Mouse (Mus musculus): ENCODE data around the gene Ccnb2. TPM values are rescaled to one million over a fixed set of nuclear protein-coding genes. Genes with fewer than 3 reads are reported as not detected.

The Ccnb2 gene
- polyA plus RNA-seq, 1 experiment = 62.5 TPM

DNA sequence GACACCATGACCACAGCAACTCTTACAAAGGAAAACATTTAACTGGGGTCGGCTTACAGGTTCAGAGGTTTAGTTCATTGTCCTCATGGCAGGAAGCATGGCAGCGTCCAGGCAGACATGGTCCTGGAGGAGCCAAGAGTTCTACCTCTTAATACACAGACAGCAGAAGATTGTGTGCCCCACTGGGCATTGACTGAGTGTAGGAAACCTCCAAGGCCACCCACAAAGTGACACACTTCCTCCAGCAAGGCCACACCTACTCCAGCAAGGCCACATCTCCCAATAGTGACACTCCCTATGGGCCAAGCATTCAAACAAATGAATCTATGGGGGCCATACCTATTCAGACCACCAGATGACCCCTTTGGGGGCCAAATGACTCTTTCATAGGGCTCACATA, 25.3 kb downstream of the Ccnb2 start:
- Histone ChIP-seq H3K4me1 (replicated peaks; ENCODE audit: control insufficient read depth, insufficient read depth, low read length) (no peaks in the 10 kb centered on the region; the same call in 1 of the 2 replicates), H3K27me3 (ENCODE audit: control insufficient read depth, insufficient read depth, low read length) (no peaks in the 10 kb centered on the region), H3K36me3 (ENCODE audit: control insufficient read depth, insufficient read depth, low read length) (no peaks in the 10 kb centered on the region), H3K4me3 (ENCODE audit: control insufficient read depth, insufficient read depth, low read length) (no peak overlapping the region), H3K27ac (ENCODE audit: control insufficient read depth, insufficient read depth, low read length) (no peak overlapping the region)
- 96% methylated on average over 2 of the region's 2 CpGs for WGBS
- no peak for TF ChIP-seq POLR2A (IDR thresholded peaks at IDR 0.05; ENCODE audit: control insufficient read depth, extremely low read depth, insufficient read depth, low read length, poor library complexity)
- no peak for TF ChIP-seq CTCF (IDR thresholded peaks at IDR 0.05; ENCODE audit: borderline replicate concordance, control insufficient read depth, extremely low read depth, insufficient read depth, low read length, poor library complexity)
- DNase-seq = no peak

DNA sequence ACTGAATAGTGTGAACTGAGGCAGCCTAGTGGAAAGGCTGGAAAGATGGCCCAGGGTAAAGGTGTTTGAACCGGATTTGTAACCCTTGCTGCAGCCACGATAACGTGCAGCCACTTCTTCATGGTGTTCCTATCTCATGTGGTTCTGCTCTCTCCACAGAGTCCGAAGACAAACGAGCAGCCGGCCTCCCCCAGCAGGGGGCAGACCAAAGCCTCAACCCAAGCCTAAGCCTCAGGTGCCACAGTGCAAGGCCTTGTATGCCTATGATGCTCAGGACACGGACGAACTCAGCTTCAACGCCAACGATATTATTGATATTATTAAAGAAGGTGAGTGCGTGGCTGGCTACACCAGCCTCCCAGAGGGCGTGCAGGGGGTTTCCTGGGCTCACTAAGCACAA, 25.7 kb downstream of the Ccnb2 start:
- TF ChIP-seq CTCF (IDR thresholded peaks at IDR 0.05; ENCODE audit: borderline replicate concordance, control insufficient read depth, extremely low read depth, insufficient read depth, low read length, poor library complexity) (peak; percentile 39; the same call in 1 of the 2 replicates), POLR2A (IDR thresholded peaks at IDR 0.05; ENCODE audit: control insufficient read depth, extremely low read depth, insufficient read depth, low read length, poor library complexity) (no peak)
- peak; percentile 41 for DNase-seq
- H3K36me3 ChIP-seq (ENCODE audit: control insufficient read depth, insufficient read depth, low read length) = no peaks in the 10 kb centered on the region
- no peak overlapping the region for H3K27ac ChIP-seq (ENCODE audit: control insufficient read depth, insufficient read depth, low read length)
- 76% methylated on average over 12 of the region's 12 CpGs for WGBS
- no peaks in the 10 kb centered on the region; the same call in 1 of the 2 replicates for H3K4me1 ChIP-seq (replicated peaks; ENCODE audit: control insufficient read depth, insufficient read depth, low read length)
- no peak overlapping the region for H3K4me3 ChIP-seq (ENCODE audit: control insufficient read depth, insufficient read depth, low read length)
- H3K27me3 ChIP-seq (ENCODE audit: control insufficient read depth, insufficient read depth, low read length) = no peaks in the 10 kb centered on the region

GRCm38 (mm10) chr9:70392563-70392907, 28.8 kb downstream of the Ccnb2 start:
- no peaks in the 10 kb centered on the region for H3K36me3 ChIP-seq (ENCODE audit: control insufficient read depth, insufficient read depth, low read length)

DNA sequence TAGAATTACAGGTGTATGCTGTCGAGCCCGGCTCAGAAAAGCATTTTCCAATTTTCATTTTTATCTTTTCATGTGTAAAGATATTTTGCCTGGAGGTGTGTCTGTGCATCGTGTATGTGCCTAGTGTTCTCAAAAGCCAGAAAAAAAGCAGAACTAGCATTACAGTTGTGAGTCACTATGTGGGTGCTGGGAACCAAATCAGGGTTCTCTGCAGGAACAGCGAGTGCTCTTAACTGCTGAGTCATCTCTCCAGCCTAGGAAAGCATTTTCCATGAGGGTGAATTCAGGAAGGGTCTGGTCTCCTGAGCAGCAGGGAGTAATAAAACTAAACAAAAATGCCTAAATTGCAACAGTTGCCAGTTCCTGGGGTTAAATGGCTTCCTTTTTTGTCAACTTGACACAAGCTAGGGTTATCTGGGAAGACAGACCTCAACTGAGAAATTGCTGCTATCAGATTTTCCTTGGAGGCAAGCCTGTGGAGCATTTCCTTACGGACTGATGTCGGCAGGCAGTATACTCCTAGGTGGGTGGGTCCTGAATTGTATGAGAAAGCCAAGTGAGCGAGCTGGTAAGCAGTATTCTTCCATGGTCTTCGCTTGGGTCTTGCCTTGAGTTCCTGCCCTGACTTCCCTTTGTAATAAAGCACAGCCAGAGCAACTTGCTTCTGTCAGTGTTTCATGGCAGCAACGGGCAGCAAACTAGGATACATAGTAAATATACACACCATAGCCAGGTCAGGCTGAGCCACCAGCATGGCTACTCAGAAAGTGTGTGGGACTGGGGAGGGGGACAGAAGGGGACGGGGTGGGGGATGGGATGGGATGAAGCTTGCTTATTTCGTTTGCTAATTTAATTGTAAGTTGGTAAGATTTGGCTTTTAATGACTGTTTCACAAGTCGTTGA, 29.4 kb downstream of the Ccnb2 start:
- no peak for DNase-seq

More at GRCm38 (mm10) chr9:70392563-70392907, 28.8 kb downstream of the Ccnb2 start:
- no peaks in the 10 kb centered on the region for H3K27me3 ChIP-seq (ENCODE audit: control insufficient read depth, insufficient read depth, low read length)
- peak; percentile 13 for DNase-seq
- no peaks in the 10 kb centered on the region; the same call in 1 of the 2 replicates for H3K4me1 ChIP-seq (replicated peaks; ENCODE audit: control insufficient read depth, insufficient read depth, low read length)
- no peak overlapping the region for H3K27ac ChIP-seq (ENCODE audit: control insufficient read depth, insufficient read depth, low read length)
- WGBS = 13% methylated on average over 6 of the region's 6 CpGs
- no peak overlapping the region for H3K4me3 ChIP-seq (ENCODE audit: control insufficient read depth, insufficient read depth, low read length)
- TF ChIP-seq CTCF (IDR thresholded peaks at IDR 0.05; ENCODE audit: borderline replicate concordance, control insufficient read depth, extremely low read depth, insufficient read depth, low read length, poor library complexity) = no peak
- TF ChIP-seq POLR2A (IDR thresholded peaks at IDR 0.05; ENCODE audit: control insufficient read depth, extremely low read depth, insufficient read depth, low read length, poor library complexity) = no peak

GRCm38 (mm10) chr9:70391042-70391441, 30.3 kb downstream of the Ccnb2 start:
- Histone ChIP-seq H3K27ac (ENCODE audit: control insufficient read depth, insufficient read depth, low read length) (no peak overlapping the region), H3K36me3 (ENCODE audit: control insufficient read depth, insufficient read depth, low read length) (no peaks in the 10 kb centered on the region), H3K27me3 (ENCODE audit: control insufficient read depth, insufficient read depth, low read length) (no peaks in the 10 kb centered on the region), H3K4me3 (ENCODE audit: control insufficient read depth, insufficient read depth, low read length) (no peak overlapping the region), H3K4me1 (replicated peaks; ENCODE audit: control insufficient read depth, insufficient read depth, low read length) (no peaks in the 10 kb centered on the region)
- WGBS = 95% methylated on average over 5 of the region's 5 CpGs
- no peak for TF ChIP-seq CTCF (IDR thresholded peaks at IDR 0.05; ENCODE audit: borderline replicate concordance, control insufficient read depth, extremely low read depth, insufficient read depth, low read length, poor library complexity)
- TF ChIP-seq POLR2A (IDR thresholded peaks at IDR 0.05; ENCODE audit: control insufficient read depth, extremely low read depth, insufficient read depth, low read length, poor library complexity) = no peak
- DNase-seq = no peak

More for the DNA sequence above, 29.4 kb downstream of the Ccnb2 start:
- Histone ChIP-seq H3K27ac (ENCODE audit: control insufficient read depth, insufficient read depth, low read length) (no peak overlapping the region), H3K27me3 (ENCODE audit: control insufficient read depth, insufficient read depth, low read length) (no peaks in the 10 kb centered on the region), H3K4me1 (replicated peaks; ENCODE audit: control insufficient read depth, insufficient read depth, low read length) (no peaks in the 10 kb centered on the region), H3K36me3 (ENCODE audit: control insufficient read depth, insufficient read depth, low read length) (no peaks in the 10 kb centered on the region), H3K4me3 (ENCODE audit: control insufficient read depth, insufficient read depth, low read length) (no peak overlapping the region)
- WGBS = 73% methylated on average over 12 of the region's 12 CpGs
- no peak for TF ChIP-seq CTCF (IDR thresholded peaks at IDR 0.05; ENCODE audit: borderline replicate concordance, control insufficient read depth, extremely low read depth, insufficient read depth, low read length, poor library complexity)
- TF ChIP-seq POLR2A (IDR thresholded peaks at IDR 0.05; ENCODE audit: control insufficient read depth, extremely low read depth, insufficient read depth, low read length, poor library complexity) = no peak

DNA sequence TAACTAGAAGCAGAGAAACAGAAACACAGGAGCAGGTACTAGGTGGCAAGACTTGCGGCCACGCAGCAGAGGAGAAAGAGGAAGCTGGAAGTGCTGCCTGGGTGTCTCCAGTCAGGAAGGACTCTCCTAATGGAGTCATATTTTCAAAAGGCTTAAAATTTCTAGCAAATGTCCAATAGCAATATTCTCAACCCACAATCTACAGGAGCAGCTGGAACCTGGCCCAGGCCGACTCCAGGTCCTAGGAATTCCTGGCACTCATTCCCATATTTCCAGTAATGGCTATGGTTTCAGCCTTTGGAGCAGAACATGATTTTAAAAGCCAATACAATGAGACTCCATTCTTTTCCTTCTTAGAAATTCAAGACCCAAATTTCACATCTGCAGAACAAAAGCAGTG, 31.8 kb downstream of the Ccnb2 start:
- H3K36me3 ChIP-seq (ENCODE audit: control insufficient read depth, insufficient read depth, low read length) = no peaks in the 10 kb centered on the region
- no peaks in the 10 kb centered on the region for H3K4me1 ChIP-seq (replicated peaks; ENCODE audit: control insufficient read depth, insufficient read depth, low read length)
- H3K27me3 ChIP-seq (ENCODE audit: control insufficient read depth, insufficient read depth, low read length) = no peaks in the 10 kb centered on the region
- no peak overlapping the region for H3K4me3 ChIP-seq (ENCODE audit: control insufficient read depth, insufficient read depth, low read length)
- no peak overlapping the region for H3K27ac ChIP-seq (ENCODE audit: control insufficient read depth, insufficient read depth, low read length)
- WGBS = 83% methylated on average over 3 of the region's 3 CpGs
- TF ChIP-seq CTCF (IDR thresholded peaks at IDR 0.05; ENCODE audit: borderline replicate concordance, control insufficient read depth, extremely low read depth, insufficient read depth, low read length, poor library complexity) (no peak), POLR2A (IDR thresholded peaks at IDR 0.05; ENCODE audit: control insufficient read depth, extremely low read depth, insufficient read depth, low read length, poor library complexity) (no peak)
- DNase-seq = no peak

Data from thymus, adult 2 months (tissue).